Mouse (Mus musculus): ENCODE measurements around the gene Olfr466.
A peak's percentile ranks its signal among the peaks of the same experiment; 100 is the strongest.

Olfr466 gene

GRCm38 (mm10) chr13:65149940-65150339 is at the start of gene Olfr466:
Gene Olfr466, plus strand, starts transcription at chr13:65150240.
- no peak for DNase-seq (ENCODE audit: low spot score in 2 of 2)

- DNase-seq (ENCODE audit: low spot score in 2 of 2) = no peak
Measured at GRCm38 (mm10) chr13:65100678-65101077, 49.4 kb upstream of the Olfr466 start.

- DNase-seq (ENCODE audit: low spot score in 2 of 2) = no peak
Measured at GRCm38 (mm10) chr13:65101232-65101631, 48.8 kb upstream of the Olfr466 start.

- peak in 1 of 2 experiments; percentile 3 for DNase-seq (ENCODE audit: low spot score in 2 of 2)
Measured at GRCm38 (mm10) chr13:65111961-65112360, 38.1 kb upstream of the Olfr466 start.

- DNase-seq (ENCODE audit: low spot score in 2 of 2) = peak; percentile 78 to 82
Measured at GRCm38 (mm10) chr13:65112459-65113110, 37.5 kb upstream of the Olfr466 start, which contains the start of gene Mfsd14b. Gene Mfsd14b, minus strand, starts transcription at chr13:65112975.

- no peak for DNase-seq (ENCODE audit: low spot score in 2 of 2)
Measured at GRCm38 (mm10) chr13:65113239-65113638, 36.8 kb upstream of the Olfr466 start.

GRCm38 (mm10) chr13:65120984-65121383 is 29.1 kb upstream of the Olfr466 start:
- DNase-seq (ENCODE audit: low spot score in 2 of 2) = no peak

GRCm38 (mm10) chr13:65122111-65122510 is 27.9 kb upstream of the Olfr466 start:
- no peak for DNase-seq (ENCODE audit: low spot score in 2 of 2)

GRCm38 (mm10) chr13:65127063-65127847 is 22.8 kb upstream of the Olfr466 start:
- DNase-seq (ENCODE audit: low spot score in 2 of 2) = peak in 1 of 2 experiments; percentile 11

- no peak for DNase-seq (ENCODE audit: low spot score in 2 of 2)
Measured at GRCm38 (mm10) chr13:65137789-65138188, 12.3 kb upstream of the Olfr466 start, which contains the start of gene Olfr465-ps1. Gene Olfr465-ps1, plus strand, starts transcription at chr13:65138089.

GRCm38 (mm10) chr13:65174102-65174501 is 24.1 kb downstream of the Olfr466 start:
- DNase-seq (ENCODE audit: low spot score in 2 of 2) = no peak

- DNase-seq (ENCODE audit: low spot score in 2 of 2) = peak in 1 of 2 experiments; percentile 29
Measured at GRCm38 (mm10) chr13:65175734-65176471, 25.9 kb downstream of the Olfr466 start.

- no peak for DNase-seq (ENCODE audit: low spot score in 2 of 2)
Measured at GRCm38 (mm10) chr13:65176472-65177091, 26.5 kb downstream of the Olfr466 start.

GRCm38 (mm10) chr13:65200667-65201066 is 50.6 kb downstream of the Olfr466 start:
- no peak for DNase-seq (ENCODE audit: low spot score in 2 of 2)
